Mouse (Mus musculus) intestine, postnatal 0 days (tissue): ENCODE results near the gene Gpx1. TPM values are rescaled to one million over a fixed set of nuclear protein-coding genes. Genes with fewer than 3 reads are reported as not detected.
A peak's percentile ranks its signal among the peaks of the same experiment; 100 is the strongest.

Source experiments
- ATAC-seq: fragments of 200-750 bp; cut with Nextera tagmentation; 2 replicates; pipeline ENCODE4 v1.8.0; 2017; ENCODE audit warnings: mild to moderate bottlenecking, moderate TSS enrichment, moderate library complexity
- H3K27ac ChIP-seq: fragments of 300-500 bp; sonication (generic); 2 replicates; pipeline ENCODE4 v1.5.1; 2014; ENCODE audit warnings: mild to moderate bottlenecking, low read depth, low read length, moderate library complexity
- H3K27me3 ChIP-seq: fragments of 300-500 bp; sonication (generic); replicated peaks from 2 replicates; pipeline ENCODE4 v1.6.1; 2014; ENCODE audit warnings: low read length, mixed read lengths; ENCODE audit not compliant: control insufficient read depth, insufficient read depth
- H3K36me3 ChIP-seq: fragments of 300-500 bp; sonication (generic); 2 replicates; pipeline ENCODE4 v1.6.1; 2014; ENCODE audit warnings: mild to moderate bottlenecking, moderate library complexity; ENCODE audit not compliant: control insufficient read depth, insufficient read depth
- H3K4me1 ChIP-seq: fragments of 300-500 bp; sonication (generic); replicated peaks from 2 replicates; pipeline ENCODE4 v1.6.1; 2014; ENCODE audit warnings: antibody characterized with exemption, low read length, mixed read lengths; ENCODE audit not compliant: control insufficient read depth, insufficient read depth
- H3K4me2 ChIP-seq: fragments of 300-500 bp; sonication (generic); replicated peaks from 2 replicates; pipeline ENCODE4 v1.6.1; 2014; ENCODE audit warnings: low read depth, mild to moderate bottlenecking, moderate library complexity
- H3K4me3 ChIP-seq: fragments of 300-500 bp; sonication (generic); 2 replicates; pipeline ENCODE4 v1.5.1; 2014; ENCODE audit warnings: low read depth, low read length
- H3K9ac ChIP-seq: fragments of 300-500 bp; sonication (generic); 2 replicates; pipeline ENCODE4 v1.6.1; 2014; ENCODE audit warnings: mild to moderate bottlenecking, low read depth, low read length
- H3K9me3 ChIP-seq: fragments of 300-500 bp; sonication (generic); 2 replicates; pipeline ENCODE4 v1.6.1; 2016; ENCODE audit warnings: mixed run types; ENCODE audit not compliant: control insufficient read depth
- CTCF ChIP-seq: sonication (generic); IDR thresholded peaks from 2 replicates; pipeline ENCODE4 v1.5.1; 2016; ENCODE audit warnings: low read depth, mild to moderate bottlenecking, control low read depth, antibody characterized with exemption, moderate library complexity
- WGBS: fragments of 180-500 bp; shearing (Covaris S2); extraction: QIAGEN DNeasy Blood & Tissue Kit; methylation state at CpG from one replicate; pipeline ENCODE4 v1.1.7; 2014; 5-methylcytosine and 5-hydroxymethylcytosine counted together
- polyA plus RNA-seq: library from polyadenylated mRNA; unstranded; fragments of >200 nt; fragmentation: Nextera tagmentation; extraction: Ambion mirVana; gene quantifications from 2 replicates; pipeline ENCODE4 v1.2.1, GENCODE M21; 2015

Gene Gpx1
- polyA plus RNA-seq, 1 experiment from 2014 or later: 997 TPM

- Histone ChIP-seq H3K27me3 (no peaks in the 10 kb centered on the region), H3K9ac (no peak overlapping the region), H3K27ac (no peak overlapping the region), H3K36me3 (peaks cover 22% of the 10 kb centered on the region), H3K4me1 (0 out of 2 replicates have a peak, but pooled peaks cover 5% of the 10 kb centered on the region), H3K9me3 (no peaks in the 10 kb centered on the region), H3K4me3 (no peak overlapping the region), H3K4me2 (no peak overlapping the region)
- no peak for ATAC-seq
- WGBS: 51% methylated on average over 3 of the region's 3 CpGs
- TF ChIP-seq CTCF: no peak
These were observed 36.9 kb upstream of the Gpx1 start for GRCm38 (mm10) chr9:108301853-108302252.

GRCm38 (mm10) chr9:108304716-108305115 is 34.0 kb upstream of the Gpx1 start:
- no peak overlapping the region for H3K4me3 ChIP-seq
- no peak for TF ChIP-seq CTCF
- H3K27me3 ChIP-seq: no peaks in the 10 kb centered on the region
- WGBS: 56% methylated on average over 4 of the region's 4 CpGs
- H3K27ac ChIP-seq: peak overlapping the region; percentile 94; the same call in 1 of the 2 replicates
- ATAC-seq: no peak
- H3K4me2 ChIP-seq: peak overlapping the region; percentile 77
- H3K9me3 ChIP-seq: no peaks in the 10 kb centered on the region
- no peak overlapping the region for H3K9ac ChIP-seq
- peaks cover 5% of the 10 kb centered on the region; the same call in 1 of the 2 replicates for H3K4me1 ChIP-seq
- peaks cover 17% of the 10 kb centered on the region for H3K36me3 ChIP-seq

- Histone ChIP-seq H3K36me3 (peaks cover 17% of the 10 kb centered on the region), H3K27me3 (no peaks in the 10 kb centered on the region), H3K4me3 (peak overlapping the region; percentile 72), H3K4me1 (peaks cover 5% of the 10 kb centered on the region; the same call in 1 of the 2 replicates), H3K27ac (peak overlapping the region; percentile 94), H3K9me3 (no peaks in the 10 kb centered on the region), H3K9ac (peak overlapping the region; percentile 71), H3K4me2 (peak overlapping the region; percentile 77)
- 0% methylated on average over 1 of the region's 1 CpGs for WGBS
- ATAC-seq: no peak
- TF ChIP-seq CTCF: no peak
These were observed 33.5 kb upstream of the Gpx1 start for GRCm38 (mm10) chr9:108305170-108305569.

GRCm38 (mm10) chr9:108305629-108306520 is 32.8 kb upstream of the Gpx1 start, which contains the start of the genes Rhoa and Tcta:
Gene Rhoa, plus strand, starts transcription at chr9:108306129.
Gene Tcta, minus strand, starts transcription at chr9:108306160.
- TF ChIP-seq CTCF: 0 out of 2 replicates have a peak, but pooled peaks have one; percentile 7
- no peaks in the 10 kb centered on the region for H3K9me3 ChIP-seq
- WGBS: under 1% methylated on average over 81 of the region's 81 CpGs
- peak; percentile 91 for ATAC-seq
- peak within 1 kb of the TSS; percentile 98 for H3K27ac ChIP-seq
- H3K4me1 ChIP-seq: peaks cover 5% of the 10 kb centered on the region; the same call in 1 of the 2 replicates
- H3K4me2 ChIP-seq: peak within 1 kb of the TSS; percentile 77
- peak within 1 kb of the TSS; percentile 72 for H3K4me3 ChIP-seq
- peaks cover 16% of the 10 kb centered on the region for H3K36me3 ChIP-seq
- H3K9ac ChIP-seq: peak within 1 kb of the TSS; percentile 89
- H3K27me3 ChIP-seq: no peaks in the 10 kb centered on the region

- H3K4me3 ChIP-seq: peak overlapping the region; percentile 72
- peak overlapping the region; percentile 98 for H3K27ac ChIP-seq
- no peaks in the 10 kb centered on the region for H3K9me3 ChIP-seq
- H3K27me3 ChIP-seq: no peaks in the 10 kb centered on the region
- peak; percentile 71 for ATAC-seq
- peaks cover 13% of the 10 kb centered on the region for H3K36me3 ChIP-seq
- H3K4me2 ChIP-seq: peak overlapping the region; percentile 65
- peak overlapping the region; percentile 89 for H3K9ac ChIP-seq
- 1% methylated on average over 49 of the region's 51 CpGs for WGBS
- H3K4me1 ChIP-seq: peaks cover 5% of the 10 kb centered on the region; the same call in 1 of the 2 replicates
- no peak for TF ChIP-seq CTCF
These were observed 32.1 kb upstream of the Gpx1 start for GRCm38 (mm10) chr9:108306571-108306980.

GRCm38 (mm10) chr9:108307021-108307807 is 31.5 kb upstream of the Gpx1 start:
- WGBS: 4% methylated on average over 12 of the region's 12 CpGs
- ATAC-seq: no peak
- peak overlapping the region; percentile 98 for H3K27ac ChIP-seq
- H3K9me3 ChIP-seq: no peaks in the 10 kb centered on the region
- H3K4me3 ChIP-seq: peak overlapping the region; percentile 72
- H3K36me3 ChIP-seq: peaks cover 13% of the 10 kb centered on the region
- peaks cover 5% of the 10 kb centered on the region; the same call in 1 of the 2 replicates for H3K4me1 ChIP-seq
- H3K9ac ChIP-seq: peak overlapping the region; percentile 89
- peak overlapping the region; percentile 65 for H3K4me2 ChIP-seq
- no peak for TF ChIP-seq CTCF
- H3K27me3 ChIP-seq: no peaks in the 10 kb centered on the region
